Mouse (Mus musculus): ENCODE data around the gene Eras. TPM values are rescaled to one million over a fixed set of nuclear protein-coding genes. Genes with fewer than 3 reads are reported as not detected.

Eras gene
- not detected in 2 replicates for polyA plus RNA-seq (2012; rRNA removed)

GRCm38 (mm10) chrX:7928270-7928790 is at the start of gene Eras:
Gene Eras (minus strand): TSS chrX:7928607.

GRCm38 (mm10) chrX:7977892-7978291 is 49.5 kb upstream of the Eras start, which contains the start of gene Gata1:
Gene Gata1 (minus strand): TSS chrX:7978071.

GRCm38 (mm10) chrX:7947108-7947899 is 18.9 kb upstream of the Eras start, which contains the start of gene Hdac6:
Gene Hdac6 (minus strand): TSS chrX:7947889.

GRCm38 (mm10) chrX:7919601-7920383 is 8.6 kb downstream of the Eras start, which contains the start of gene Pcsk1n:
Gene Pcsk1n (plus strand): TSS chrX:7919822.

GRCm38 (mm10) chrX:7909242-7909641 is 19.2 kb downstream of the Eras start, which contains the start of gene Gm10490:
Gene Gm10490 (plus strand): TSS chrX:7909542.

GRCm38 (mm10) chrX:7907735-7908134 is 20.7 kb downstream of the Eras start, which contains the start of gene Gm10491:
Gene Gm10491 (minus strand): TSS chrX:7907835.

GRCm38 (mm10) chrX:7898880-7899874 is 29.2 kb downstream of the Eras start, which contains the start of the genes Pqbp1 and Timm17b:
Gene Pqbp1 (minus strand): TSS chrX:7899269.
Gene Timm17b (plus strand): TSS chrX:7899357.

GRCm38 (mm10) chrX:7883841-7884567 is 44.4 kb downstream of the Eras start, which contains the start of gene Slc35a2:
Gene Slc35a2 (plus strand): TSS chrX:7884028.

GRCm38 (mm10) chrX:7878007-7878419 is 50.4 kb downstream of the Eras start, which contains the start of gene Pim2:
Gene Pim2 (plus strand): TSS chrX:7878262.

Other genes with a start within 250 kb of the Eras start
- gene Magix, start 247.4 kb downstream of the Eras start, polyA plus RNA-seq (2012; rRNA removed): 0.44 and 0.87 TPM in 2 replicates
- 6.4 and 6.9 TPM in 2 replicates for gene Gpkow, start 231.5 kb downstream of the Eras start, polyA plus RNA-seq (2012; rRNA removed)
- 19.9 and 21.9 TPM in 2 replicates for gene Wdr45, start 214.3 kb downstream of the Eras start, polyA plus RNA-seq (2012; rRNA removed)
- gene Gm45208, start 206.4 kb downstream of the Eras start, polyA plus RNA-seq (2012; rRNA removed): 0.05 TPM in 1 of 2 replicates, not detected in the other
- gene Praf2, start 200.2 kb downstream of the Eras start, polyA plus RNA-seq (2012; rRNA removed): 3.3 and 4.0 TPM in 2 replicates
- gene Ccdc120, start 177.7 kb downstream of the Eras start, polyA plus RNA-seq (2012; rRNA removed): 2.8 and 3.8 TPM in 2 replicates
- 5.0 and 5.3 TPM in 2 replicates for gene Tfe3, start 166.0 kb downstream of the Eras start, polyA plus RNA-seq (2012; rRNA removed)
- 24.9 and 29.9 TPM in 2 replicates for gene Gripap1, start 138.8 kb downstream of the Eras start, polyA plus RNA-seq (2012; rRNA removed)
- 0.28 and 0.29 TPM in 2 replicates for gene Kcnd1, start 106.3 kb downstream of the Eras start, polyA plus RNA-seq (2012; rRNA removed)
- 24.6 and 26.4 TPM in 2 replicates for gene Otud5, start 87.2 kb downstream of the Eras start, polyA plus RNA-seq (2012; rRNA removed)
- gene Pim2, start 50.3 kb downstream of the Eras start, polyA plus RNA-seq (2012; rRNA removed): 2.5 and 2.7 TPM in 2 replicates
- gene Slc35a2, start 44.6 kb downstream of the Eras start, polyA plus RNA-seq (2012; rRNA removed): 14.2 and 16.2 TPM in 2 replicates
- gene Pqbp1, start 29.3 kb downstream of the Eras start, polyA plus RNA-seq (2012; rRNA removed): 36.0 and 38.7 TPM in 2 replicates
- 22.3 and 23.0 TPM in 2 replicates for gene Timm17b, start 29.2 kb downstream of the Eras start, polyA plus RNA-seq (2012; rRNA removed)
- gene Gm10491, start 20.8 kb downstream of the Eras start, polyA plus RNA-seq (2012; rRNA removed): not detected in 2 replicates
- gene Gm10490, start 19.1 kb downstream of the Eras start, polyA plus RNA-seq (2012; rRNA removed): not detected in 2 replicates
- gene Pcsk1n, start 8.8 kb downstream of the Eras start, polyA plus RNA-seq (2012; rRNA removed): 0.01 TPM in 2 replicates
- 15.8 and 17.9 TPM in 2 replicates for gene Hdac6, start 19.3 kb upstream of the Eras start, polyA plus RNA-seq (2012; rRNA removed)
- gene Gata1, start 49.5 kb upstream of the Eras start, polyA plus RNA-seq (2012; rRNA removed): 46.9 and 48.4 TPM in 2 replicates
- gene Glod5, start 89.9 kb upstream of the Eras start, polyA plus RNA-seq (2012; rRNA removed): 0.67 and 1.2 TPM in 2 replicates
- 15.2 and 16.4 TPM in 2 replicates for gene Suv39h1, start 146.2 kb upstream of the Eras start, polyA plus RNA-seq (2012; rRNA removed)
- gene Was, start 161.9 kb upstream of the Eras start, polyA plus RNA-seq (2012; rRNA removed): 11.4 and 12.1 TPM in 2 replicates
- gene Wdr13, start 204.3 kb upstream of the Eras start, polyA plus RNA-seq (2012; rRNA removed): 18.9 and 22.6 TPM in 2 replicates
- gene Rbm3, start 217.3 kb upstream of the Eras start, polyA plus RNA-seq (2012; rRNA removed): 156 and 159 TPM in 2 replicates
- 4.0 and 4.4 TPM in 2 replicates for gene Tbc1d25, start 247.6 kb upstream of the Eras start, polyA plus RNA-seq (2012; rRNA removed)

All from liver, embryonic 18 days (tissue).